Mouse (Mus musculus): ENCODE data around the gene Mpp3. TPM values are rescaled to one million over a fixed set of nuclear protein-coding genes. Genes with fewer than 3 reads are reported as not detected.
A peak's percentile ranks its signal among the peaks of the same experiment; 100 is the strongest.

Gene Mpp3
- polyA plus RNA-seq, 1 experiment from 2014 or later: 3.4 TPM

DNA sequence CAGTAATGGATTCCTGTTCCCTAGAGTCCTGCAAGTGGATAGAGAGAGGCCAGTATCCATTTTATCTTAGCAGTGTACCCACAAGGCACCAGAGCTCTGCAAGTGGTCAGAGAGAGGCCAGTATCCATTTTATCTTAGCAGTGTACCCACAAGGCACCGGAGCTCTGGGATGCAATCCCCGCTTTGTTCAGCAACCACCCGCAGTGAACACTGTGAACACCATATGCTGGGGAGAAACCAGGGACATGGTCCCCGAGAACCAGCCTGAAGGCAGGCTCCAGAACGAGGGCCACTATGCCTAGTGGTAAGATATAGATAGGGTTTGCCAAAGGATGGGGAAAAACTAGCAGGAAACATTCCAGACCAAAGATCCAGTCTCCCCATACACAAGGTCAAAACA is 49.1 kb downstream of the Mpp3 start:
- Histone ChIP-seq H3K4me2 (replicated peaks; ENCODE audit: low read depth) (no peak overlapping the region), H3K4me3 (ENCODE audit: low read depth, low read length) (no peak overlapping the region), H3K9me3 (ENCODE audit: control insufficient read depth, low read length) (no peaks in the 10 kb centered on the region), H3K27me3 (ENCODE audit: control insufficient read depth, insufficient read depth, low read length) (no peaks in the 10 kb centered on the region), H3K36me3 (ENCODE audit: control insufficient read depth, insufficient read depth, low read length) (peaks cover 9% of the 10 kb centered on the region), H3K27ac (replicated peaks) (no peak overlapping the region), H3K4me1 (replicated peaks; ENCODE audit: control insufficient read depth, insufficient read depth) (0 out of 2 replicates have a peak, but pooled peaks cover 2% of the 10 kb centered on the region), H3K9ac (ENCODE audit: low read length) (no peak overlapping the region)
- no peak for DNase-seq (ENCODE audit: low spot score)
- TF ChIP-seq EP300 (optimal IDR thresholded peaks at IDR 0.05) (no peak), CTCF (IDR thresholded peaks at IDR 0.05; ENCODE audit: low read depth) (no peak)
- ATAC-seq (ENCODE audit: low FRiP score, low TSS enrichment): no peak
- 97% methylated on average over 5 of the region's 5 CpGs for WGBS

DNA sequence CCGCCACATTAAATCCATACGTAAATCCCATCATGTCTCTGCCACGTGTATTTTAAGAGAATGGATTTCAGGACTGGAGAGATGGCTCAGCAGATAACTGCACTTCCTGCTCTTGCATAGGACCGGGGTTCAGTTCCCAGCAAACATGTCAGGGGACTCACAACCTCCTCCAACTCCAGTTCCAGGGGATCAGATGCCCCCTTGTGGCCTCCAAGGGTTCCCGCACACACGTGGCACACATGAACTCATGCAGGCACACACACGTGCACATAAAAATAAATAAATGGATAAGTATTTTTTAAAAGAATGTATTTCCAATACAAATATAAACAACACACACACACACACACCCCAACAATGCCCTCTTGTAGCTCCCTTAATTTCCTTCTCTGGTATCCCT is 51.3 kb downstream of the Mpp3 start:
- ATAC-seq (ENCODE audit: low FRiP score, low TSS enrichment) (no peak), DNase-seq (ENCODE audit: low spot score) (no peak)
- Histone ChIP-seq H3K9me3 (ENCODE audit: control insufficient read depth, low read length) (no peaks in the 10 kb centered on the region), H3K27ac (replicated peaks) (no peak overlapping the region), H3K36me3 (ENCODE audit: control insufficient read depth, insufficient read depth, low read length) (peaks cover 9% of the 10 kb centered on the region), H3K4me1 (replicated peaks; ENCODE audit: control insufficient read depth, insufficient read depth) (no peaks in the 10 kb centered on the region), H3K9ac (ENCODE audit: low read length) (no peak overlapping the region), H3K27me3 (ENCODE audit: control insufficient read depth, insufficient read depth, low read length) (no peaks in the 10 kb centered on the region), H3K4me3 (ENCODE audit: low read depth, low read length) (no peak overlapping the region), H3K4me2 (replicated peaks; ENCODE audit: low read depth) (no peak overlapping the region)
- TF ChIP-seq EP300 (optimal IDR thresholded peaks at IDR 0.05): no peak
- peak; percentile 33; the same call in 1 of the 2 replicates for TF ChIP-seq CTCF (IDR thresholded peaks at IDR 0.05; ENCODE audit: low read depth)
- WGBS: 94% methylated on average over 7 of the region's 7 CpGs

DNA sequence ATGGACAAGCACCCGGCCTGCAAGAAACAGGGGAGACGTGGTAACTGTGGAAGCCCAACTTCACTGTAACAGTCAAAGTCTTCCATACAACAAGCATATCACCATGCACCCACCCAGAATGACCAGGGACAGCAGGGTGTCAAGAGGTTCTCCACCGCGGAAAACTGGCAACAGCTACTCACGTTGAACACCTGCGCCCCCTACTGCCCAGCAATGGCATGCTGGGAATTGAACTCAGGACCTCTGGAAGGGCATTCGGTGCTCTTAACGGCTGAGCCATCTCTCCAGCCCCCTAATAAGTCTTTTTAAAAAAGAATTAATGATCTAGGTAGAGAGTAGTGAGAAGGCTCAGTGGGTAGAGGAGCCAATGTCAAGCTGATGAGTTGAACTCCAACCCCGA is 53.3 kb downstream of the Mpp3 start:
- TF ChIP-seq CTCF (IDR thresholded peaks at IDR 0.05; ENCODE audit: low read depth) (peak; percentile 62), EP300 (optimal IDR thresholded peaks at IDR 0.05) (no peak)
- ATAC-seq (ENCODE audit: low FRiP score, low TSS enrichment): no peak
- Histone ChIP-seq H3K27me3 (ENCODE audit: control insufficient read depth, insufficient read depth, low read length) (no peaks in the 10 kb centered on the region), H3K9me3 (ENCODE audit: control insufficient read depth, low read length) (no peaks in the 10 kb centered on the region), H3K36me3 (ENCODE audit: control insufficient read depth, insufficient read depth, low read length) (peaks cover 7% of the 10 kb centered on the region; the same call in 1 of the 2 replicates), H3K4me1 (replicated peaks; ENCODE audit: control insufficient read depth, insufficient read depth) (no peaks in the 10 kb centered on the region), H3K27ac (replicated peaks) (no peak overlapping the region), H3K4me2 (replicated peaks; ENCODE audit: low read depth) (no peak overlapping the region), H3K9ac (ENCODE audit: low read length) (no peak overlapping the region), H3K4me3 (ENCODE audit: low read depth, low read length) (no peak overlapping the region)
- 57% methylated on average over 9 of the region's 9 CpGs for WGBS
- no peak for DNase-seq (ENCODE audit: low spot score)

DNA sequence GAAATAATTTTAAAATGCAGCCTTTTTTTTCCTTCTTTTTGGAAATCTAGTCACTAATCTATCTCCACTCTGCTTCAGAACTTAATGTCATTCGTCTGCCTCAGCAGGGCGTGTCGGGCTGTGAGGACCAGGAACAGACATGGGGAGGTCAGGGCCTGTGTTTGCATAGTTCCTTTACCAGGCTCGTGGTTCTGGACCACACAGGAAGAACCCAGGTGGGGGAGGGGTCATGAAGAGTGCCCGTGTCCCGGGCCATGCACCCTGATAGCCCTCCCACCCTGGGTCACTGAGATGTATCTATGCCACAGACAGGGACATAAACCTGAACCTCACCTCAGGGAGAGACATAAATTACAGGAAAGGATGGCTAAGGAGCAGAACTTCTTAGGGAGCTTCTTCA is 54.1 kb downstream of the Mpp3 start:
- 43% methylated on average over 6 of the region's 6 CpGs for WGBS
- Histone ChIP-seq H3K4me1 (replicated peaks; ENCODE audit: control insufficient read depth, insufficient read depth) (no peaks in the 10 kb centered on the region), H3K27ac (replicated peaks) (no peak overlapping the region), H3K9me3 (ENCODE audit: control insufficient read depth, low read length) (no peaks in the 10 kb centered on the region), H3K36me3 (ENCODE audit: control insufficient read depth, insufficient read depth, low read length) (peaks cover 4% of the 10 kb centered on the region; the same call in 1 of the 2 replicates), H3K4me3 (ENCODE audit: low read depth, low read length) (no peak overlapping the region), H3K9ac (ENCODE audit: low read length) (no peak overlapping the region), H3K27me3 (ENCODE audit: control insufficient read depth, insufficient read depth, low read length) (no peaks in the 10 kb centered on the region), H3K4me2 (replicated peaks; ENCODE audit: low read depth) (no peak overlapping the region)
- ATAC-seq (ENCODE audit: low FRiP score, low TSS enrichment) (peak; percentile 21; the same call in 1 of the 2 replicates), DNase-seq (ENCODE audit: low spot score) (no peak)
- TF ChIP-seq CTCF (IDR thresholded peaks at IDR 0.05; ENCODE audit: low read depth) (no peak), EP300 (optimal IDR thresholded peaks at IDR 0.05) (no peak)

DNA sequence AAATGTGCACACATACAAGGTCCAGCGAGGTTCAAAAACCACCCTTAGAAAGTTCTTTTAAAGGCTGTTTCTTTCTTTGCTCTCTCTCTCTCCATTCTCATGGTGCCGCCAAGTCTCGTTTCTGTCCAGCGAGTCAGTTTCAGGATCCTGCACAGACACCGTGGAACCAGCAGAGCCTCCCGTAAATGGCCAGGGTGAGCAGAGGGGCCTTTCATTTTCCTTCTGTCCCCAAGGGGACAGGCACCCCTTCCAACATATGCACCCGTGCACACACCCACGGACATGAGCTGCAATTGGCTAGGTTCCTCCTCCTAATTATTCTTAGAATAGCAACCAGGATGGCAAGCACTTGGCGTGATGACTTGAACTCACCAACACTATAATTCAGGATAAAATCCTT is 54.8 kb downstream of the Mpp3 start:
- TF ChIP-seq CTCF (IDR thresholded peaks at IDR 0.05; ENCODE audit: low read depth) (no peak), EP300 (optimal IDR thresholded peaks at IDR 0.05) (no peak)
- WGBS: 70% methylated on average over 9 of the region's 9 CpGs
- H3K9me3 ChIP-seq (ENCODE audit: control insufficient read depth, low read length): no peaks in the 10 kb centered on the region

DNA sequence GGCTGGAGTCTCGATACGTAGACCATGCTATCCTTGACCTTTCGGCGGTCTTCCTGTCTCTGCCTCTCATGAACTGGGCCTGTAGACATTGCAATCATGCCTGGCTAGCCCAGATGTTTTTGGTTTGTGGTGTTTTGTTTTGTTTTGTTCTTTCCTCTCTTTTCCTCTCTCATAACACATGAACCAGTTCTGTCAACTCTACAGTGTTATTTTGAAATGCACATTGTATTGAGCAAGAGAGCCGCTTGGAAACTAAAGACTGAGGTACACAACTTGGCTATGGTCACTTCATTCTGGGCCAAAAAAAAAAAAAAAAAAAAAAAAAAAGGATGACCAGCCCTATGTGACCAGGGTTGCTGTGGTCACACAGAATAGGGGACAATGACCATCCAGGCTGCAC is 55.6 kb downstream of the Mpp3 start:
- Histone ChIP-seq H3K9me3 (ENCODE audit: control insufficient read depth, low read length) (no peaks in the 10 kb centered on the region), H3K4me1 (replicated peaks; ENCODE audit: control insufficient read depth, insufficient read depth) (no peaks in the 10 kb centered on the region), H3K9ac (ENCODE audit: low read length) (no peak overlapping the region), H3K4me3 (ENCODE audit: low read depth, low read length) (no peak overlapping the region), H3K27me3 (ENCODE audit: control insufficient read depth, insufficient read depth, low read length) (no peaks in the 10 kb centered on the region), H3K4me2 (replicated peaks; ENCODE audit: low read depth) (no peak overlapping the region), H3K27ac (replicated peaks) (no peak overlapping the region), H3K36me3 (ENCODE audit: control insufficient read depth, insufficient read depth, low read length) (peaks cover 4% of the 10 kb centered on the region; the same call in 1 of the 2 replicates)
- TF ChIP-seq CTCF (IDR thresholded peaks at IDR 0.05; ENCODE audit: low read depth) (no peak), EP300 (optimal IDR thresholded peaks at IDR 0.05) (no peak)
- no peak for DNase-seq (ENCODE audit: low spot score)
- ATAC-seq (ENCODE audit: low FRiP score, low TSS enrichment): no peak
- WGBS: 91% methylated on average over 5 of the region's 5 CpGs

More for the DNA sequence above, 54.8 kb downstream of the Mpp3 start:
- Histone ChIP-seq H3K4me3 (ENCODE audit: low read depth, low read length) (no peak overlapping the region), H3K4me2 (replicated peaks; ENCODE audit: low read depth) (no peak overlapping the region), H3K9ac (ENCODE audit: low read length) (no peak overlapping the region), H3K4me1 (replicated peaks; ENCODE audit: control insufficient read depth, insufficient read depth) (no peaks in the 10 kb centered on the region), H3K36me3 (ENCODE audit: control insufficient read depth, insufficient read depth, low read length) (peaks cover 4% of the 10 kb centered on the region; the same call in 1 of the 2 replicates), H3K27me3 (ENCODE audit: control insufficient read depth, insufficient read depth, low read length) (no peaks in the 10 kb centered on the region), H3K27ac (replicated peaks) (no peak overlapping the region)
- ATAC-seq (ENCODE audit: low FRiP score, low TSS enrichment) (no peak), DNase-seq (ENCODE audit: low spot score) (no peak)

Data from stomach, postnatal 0 days (tissue).